Comparison of ENCODE assay signal across 9 mouse cellular contexts in the genomic region with DNA sequence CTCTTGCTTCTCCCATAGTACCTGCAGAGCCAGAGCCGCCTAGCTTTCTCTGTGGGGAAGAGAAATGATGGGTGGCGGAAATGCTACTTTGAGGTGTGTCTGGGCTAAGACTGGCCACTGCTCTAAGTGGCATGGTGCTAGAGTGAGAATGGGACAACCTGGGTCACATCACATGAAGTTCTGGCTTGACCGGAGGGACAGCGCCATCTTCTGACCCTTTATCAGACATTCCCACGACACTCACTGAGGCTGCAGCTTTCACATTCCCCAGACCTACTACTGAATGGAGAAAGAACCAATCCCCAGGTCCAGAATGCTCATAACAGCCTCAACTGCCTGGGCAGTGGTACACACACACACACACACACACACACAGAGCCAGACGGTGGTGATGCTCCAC. TPM values are rescaled to one million over a fixed set of nuclear protein-coding genes. Genes with fewer than 3 reads are reported as not detected.
A peak's percentile ranks its signal among the peaks of the same experiment; 100 is the strongest.
DNase-seq lines count a peak whose midpoint lies in the region; ATAC-seq and TF ChIP-seq lines count a peak whose summit lies in the region.
"Had no signal": no experiment of that assay in that cellular context is flagged by ENCODE, and none has a peak within 500 bp of the region (broad histone marks: within the 10 kb centered on the region; RNA-seq: fewer than 3 reads in every experiment).

No protein-coding gene starts in this region.

- no peak overlapping the region for H3K4me2 ChIP-seq in heart, postnatal 0 days (ENCODE audit: low read depth, low read length)
- H3K4me2 ChIP-seq in kidney, embryonic 15.5 days, result no peak overlapping the region
- H3K4me2 ChIP-seq: limb, embryonic 15.5 days had no signal

- ATAC-seq in heart, postnatal 0 days (ENCODE audit: insufficient read depth, low read depth), result peak; percentile 34
- ATAC-seq in kidney, embryonic 15.5 days (replicated peaks; ENCODE audit: low FRiP score), result peak; percentile 16; the same call in 1 of the 2 replicates
- peak; percentile 53 for ATAC-seq in megakaryocyte progenitor cell, adult 5-6 weeks (replicated peaks; ENCODE audit: poor library complexity)
- ATAC-seq in frontal cortex, adult (ENCODE audit: low TSS enrichment), result no peak

- H3K27me3 ChIP-seq in heart, postnatal 0 days (ENCODE audit: control insufficient read depth, insufficient read depth, low read length), result no peaks in the 10 kb centered on the region
- H3K27me3 ChIP-seq in E14TG2a.4 (ENCODE audit: insufficient read depth, low read length), result peaks cover 5% of the 10 kb centered on the region; the same call in 1 of the 2 replicates
- no peaks in the 10 kb centered on the region for H3K27me3 ChIP-seq in kidney, embryonic 15.5 days
- H3K27me3 ChIP-seq: limb, embryonic 15.5 days had no signal

- no peak overlapping the region for H3K27ac ChIP-seq in heart, postnatal 0 days (ENCODE audit: low read depth)
- no peak overlapping the region for H3K27ac ChIP-seq in kidney, embryonic 15.5 days
- H3K27ac ChIP-seq: limb, embryonic 15.5 days had no signal

- peak; percentile 50; the same call in 1 of the 2 replicates for TF ChIP-seq CTCF in heart, postnatal 0 days (IDR thresholded peaks at IDR 0.05; ENCODE audit: low read depth)
- TF ChIP-seq CTCF in E14TG2a.4 (conservative IDR thresholded peaks at IDR 0.05; ENCODE audit: low read length), result peak; percentile 49

- DNase-seq in heart, postnatal 0 days (ENCODE audit: low spot score), result peak; percentile 44
- no peak for DNase-seq in heart, adult 9 months (ENCODE audit: low spot score in 2 of 2)
- peak; percentile 67 for DNase-seq in cerebellum, adult 9-11 months
- no peak for DNase-seq in right cerebral cortex, postnatal 4 days

- TF ChIP-seq EP300 in heart, postnatal 0 days (IDR thresholded peaks at IDR 0.05; ENCODE audit: low read depth), result no peak

- WGBS in heart, postnatal 0 days, result 25% methylated on average over 6 of the region's 6 CpGs
- WGBS in kidney, embryonic 15.5 days, result 35% methylated on average over 6 of the region's 6 CpGs

- no peaks in the 10 kb centered on the region; the same call in 1 of the 2 replicates for H3K4me1 ChIP-seq in heart, postnatal 0 days (ENCODE audit: control insufficient read depth, insufficient read depth)
- H3K4me1 ChIP-seq in E14TG2a.4 (replicated peaks; ENCODE audit: low read depth, low read length), result peaks cover 27% of the 10 kb centered on the region
- H3K4me1 ChIP-seq in kidney, embryonic 15.5 days, result peaks cover 10% of the 10 kb centered on the region

- no peak overlapping the region for H3K9ac ChIP-seq in heart, postnatal 0 days (replicated peaks; ENCODE audit: low read depth, low read length)
- H3K9ac ChIP-seq in kidney, embryonic 15.5 days, result no peak overlapping the region
- H3K9ac ChIP-seq: limb, embryonic 15.5 days had no signal

- H3K4me3 ChIP-seq in heart, postnatal 0 days (ENCODE audit: low read depth, low read length), result no peak overlapping the region
- peak overlapping the region; percentile 68 for H3K4me3 ChIP-seq in E14TG2a.4 (replicated peaks; ENCODE audit: low read length)
- no peak overlapping the region; the same call in 1 of the 2 replicates for H3K4me3 ChIP-seq in kidney, embryonic 15.5 days (replicated peaks)
- H3K4me3 ChIP-seq: limb, embryonic 15.5 days had no signal

- H3K9me3 ChIP-seq in heart, postnatal 0 days (replicated peaks; ENCODE audit: control insufficient read depth, low read length), result no peaks in the 10 kb centered on the region
- H3K9me3 ChIP-seq in E14TG2a.4 (ENCODE audit: low read length), result no peaks in the 10 kb centered on the region
- no peaks in the 10 kb centered on the region for H3K9me3 ChIP-seq in kidney, embryonic 15.5 days (replicated peaks)
- H3K9me3 ChIP-seq: limb, embryonic 15.5 days had no signal

- H3K36me3 ChIP-seq in heart, postnatal 0 days (replicated peaks; ENCODE audit: control insufficient read depth, insufficient read depth, low read length), result peaks cover 18% of the 10 kb centered on the region
- peaks cover 22% of the 10 kb centered on the region for H3K36me3 ChIP-seq in E14TG2a.4 (ENCODE audit: insufficient read depth, low read length)
- peaks cover 15% of the 10 kb centered on the region for H3K36me3 ChIP-seq in kidney, embryonic 15.5 days

RNA-seq across cellular contexts. Expression of gene Galk1, which starts 5.6 kb away (rescaled TPM):
- 90.4 and 98.3 TPM in 2 replicates for total RNA-seq in heart, postnatal 0 days (2014; rRNA removed; ENCODE audit: low replicate concordance)
- polyA plus RNA-seq in heart, postnatal 0 days (2015; fragmentation: Nextera tagmentation; extraction: Ambion mirVana), result 86.3 and 88.4 TPM in 2 replicates
- 194 and 208 TPM in 2 replicates for polyA plus RNA-seq in kidney, embryonic 15.5 days (2015; fragmentation: Nextera tagmentation; extraction: Ambion mirVana)
- total RNA-seq in megakaryocyte progenitor cell, adult 5-6 weeks (2015), result 29.4 and 29.8 TPM in 2 replicates
- total RNA-seq in megakaryocyte progenitor cell, adult 5-6 weeks (2017), result 46.5 and 52.7 TPM in 2 replicates

RNA-seq across cellular contexts. Expression of gene H3f3b, which starts 9.7 kb away (rescaled TPM):
- total RNA-seq in heart, postnatal 0 days (2014; rRNA removed; ENCODE audit: low replicate concordance), result 365 and 410 TPM in 2 replicates
- 518 and 561 TPM in 2 replicates for polyA plus RNA-seq in heart, postnatal 0 days (2015; fragmentation: Nextera tagmentation; extraction: Ambion mirVana)
- 1,673 and 1,817 TPM in 2 replicates for polyA plus RNA-seq in kidney, embryonic 15.5 days (2015; fragmentation: Nextera tagmentation; extraction: Ambion mirVana)
- total RNA-seq in megakaryocyte progenitor cell, adult 5-6 weeks (2015), result 714 and 817 TPM in 2 replicates
- total RNA-seq in megakaryocyte progenitor cell, adult 5-6 weeks (2017), result 751 and 801 TPM in 2 replicates

RNA-seq across cellular contexts. Expression of gene Unk, which starts 12.0 kb away (rescaled TPM):
- 23.1 and 26.1 TPM in 2 replicates for total RNA-seq in heart, postnatal 0 days (2014; rRNA removed; ENCODE audit: low replicate concordance)
- polyA plus RNA-seq in heart, postnatal 0 days (2015; fragmentation: Nextera tagmentation; extraction: Ambion mirVana), result 8.4 and 9.5 TPM in 2 replicates
- 37.3 and 40.1 TPM in 2 replicates for polyA plus RNA-seq in kidney, embryonic 15.5 days (2015; fragmentation: Nextera tagmentation; extraction: Ambion mirVana)
- 13.7 and 15.3 TPM in 2 replicates for total RNA-seq in megakaryocyte progenitor cell, adult 5-6 weeks (2015)
- total RNA-seq in megakaryocyte progenitor cell, adult 5-6 weeks (2017), result 14.2 and 18.7 TPM in 2 replicates

RNA-seq across cellular contexts. Expression of gene Itgb4, which starts 43.6 kb away (rescaled TPM):
- total RNA-seq in heart, postnatal 0 days (2014; rRNA removed; ENCODE audit: low replicate concordance), result 1.1 and 1.5 TPM in 2 replicates
- polyA plus RNA-seq in heart, postnatal 0 days (2015; fragmentation: Nextera tagmentation; extraction: Ambion mirVana), result 0.85 and 1.1 TPM in 2 replicates
- polyA plus RNA-seq in kidney, embryonic 15.5 days (2015; fragmentation: Nextera tagmentation; extraction: Ambion mirVana), result 2.1 and 2.7 TPM in 2 replicates
- total RNA-seq in megakaryocyte progenitor cell, adult 5-6 weeks (2015), result 0.05 and 0.15 TPM in 2 replicates
- 0.17 TPM in 1 of 2 replicates, not detected in the other for total RNA-seq in megakaryocyte progenitor cell, adult 5-6 weeks (2017)

RNA-seq across cellular contexts. Expression of gene Unc13d, which starts 59.7 kb away (rescaled TPM):
- 0.27 and 2.7 TPM in 2 replicates for total RNA-seq in heart, postnatal 0 days (2014; rRNA removed; ENCODE audit: low replicate concordance)
- polyA plus RNA-seq in heart, postnatal 0 days (2015; fragmentation: Nextera tagmentation; extraction: Ambion mirVana), result 0.42 and 0.47 TPM in 2 replicates
- polyA plus RNA-seq in kidney, embryonic 15.5 days (2015; fragmentation: Nextera tagmentation; extraction: Ambion mirVana), result 1.3 and 1.5 TPM in 2 replicates
- 13.6 and 15.8 TPM in 2 replicates for total RNA-seq in megakaryocyte progenitor cell, adult 5-6 weeks (2015)
- 15.5 and 26.1 TPM in 2 replicates for total RNA-seq in megakaryocyte progenitor cell, adult 5-6 weeks (2017)

Comparison
In these comparisons a context has a peak if more than half of its experiments do, and no peak if none do; other contexts are left out.
1. DNase-seq: peak in heart, postnatal 0 days (single experiment) and cerebellum, adult 9-11 months (single experiment); none in heart, adult 9 months (0 of 2) and right cerebral cortex, postnatal 4 days (single experiment).